Mouse (Mus musculus): Measurements from ENCODE around the gene Ift81. TPM values are rescaled to one million over a fixed set of nuclear protein-coding genes. Genes with fewer than 3 reads are reported as not detected.

Ift81 gene
- total RNA-seq (2023; ENCODE audit: inconsistent age), result 0.80 to 2.8 TPM (median 1.3 TPM) in 4 replicates

GRCm38 (mm10) chr5:122613908-122614732 lies at the start of gene Ift81:
TSS of gene Ift81 (minus strand) at chr5:122614518.

GRCm38 (mm10) chr5:122643701-122644100 lies 29.4 kb upstream of the Ift81 start, which contains the start of gene P2rx7:
TSS of gene P2rx7 (plus strand) at chr5:122643911.

GRCm38 (mm10) chr5:122502077-122502941 lies 112.0 kb downstream of the Ift81 start, which contains the start of gene Atp2a2:
TSS of gene Atp2a2 (minus strand) at chr5:122502225.

Other genes with a start within 250 kb of the Ift81 start
- gene Gpn3, start 242.6 kb downstream of the Ift81 start, total RNA-seq (2023; ENCODE audit: inconsistent age), result 34.1 to 42.0 TPM (median 38.1 TPM) in 4 replicates
- 7.1 to 10.6 TPM (median 9.0 TPM) in 4 replicates for gene Fam216a, start 242.2 kb downstream of the Ift81 start, total RNA-seq (2023; ENCODE audit: inconsistent age)
- gene Arpc3, start 222.6 kb downstream of the Ift81 start, total RNA-seq (2023; ENCODE audit: inconsistent age), result 371 to 419 TPM (median 385 TPM) in 4 replicates
- gene Anapc7, start 192.8 kb downstream of the Ift81 start, total RNA-seq (2023; ENCODE audit: inconsistent age), result 31.3 to 37.9 TPM (median 32.4 TPM) in 4 replicates
- gene Atp2a2, start 112.3 kb downstream of the Ift81 start, total RNA-seq (2023; ENCODE audit: inconsistent age), result 70.5 to 87.9 TPM (median 75.7 TPM) in 4 replicates
- 2.2 to 3.9 TPM (median 3.3 TPM) in 4 replicates for gene P2rx7, start 29.4 kb upstream of the Ift81 start, total RNA-seq (2023; ENCODE audit: inconsistent age)
- 89.7 to 108 TPM (median 101 TPM) in 4 replicates for gene P2rx4, start 93.0 kb upstream of the Ift81 start, total RNA-seq (2023; ENCODE audit: inconsistent age)
- gene Camkk2, start 164.9 kb upstream of the Ift81 start, total RNA-seq (2023; ENCODE audit: inconsistent age), result 42.9 to 64.1 TPM (median 49.9 TPM) in 4 replicates
- 190 to 228 TPM (median 214 TPM) in 4 replicates for gene Anapc5, start 206.8 kb upstream of the Ift81 start, total RNA-seq (2023; ENCODE audit: inconsistent age)
- gene Rnf34, start 235.5 kb upstream of the Ift81 start, total RNA-seq (2023; ENCODE audit: inconsistent age), result 33.5 to 44.7 TPM (median 37.5 TPM) in 4 replicates